Mouse (Mus musculus) thymus, adult 2 months (tissue): ENCODE results near the gene P3h4.

Experiments used
- CTCF ChIP-seq: fragments of 200-500 bp; IDR thresholded peaks from 2 replicates; pipeline ENCODE4 v1.5.1; 2012; ENCODE audit warnings: mild to moderate bottlenecking, control low read depth, low read length, moderate library complexity, borderline replicate concordance; ENCODE audit not compliant: control insufficient read depth, poor library complexity, insufficient read depth; ENCODE audit errors: extremely low read depth
- POLR2A ChIP-seq: fragments of 200-500 bp; IDR thresholded peaks from 2 replicates; pipeline ENCODE4 v1.6.1; 2012; ENCODE audit warnings: mild to moderate bottlenecking, low read length, control low read depth, moderate library complexity; ENCODE audit not compliant: control insufficient read depth, poor library complexity, insufficient read depth; ENCODE audit errors: extremely low read depth

- TF ChIP-seq CTCF = peak; percentile 40; the same call in 1 of the 2 replicates
- TF ChIP-seq POLR2A = peak; percentile 93
These were observed 26.3 kb upstream of the P3h4 start for GRCm38 (mm10) chr11:100440691-100441522.
